Mouse (Mus musculus): Measurements from ENCODE around the gene Nkain2. TPM values are rescaled to one million over a fixed set of nuclear protein-coding genes. Genes with fewer than 3 reads are reported as not detected.

Nkain2 gene
- polyA plus RNA-seq, 1 experiment from 2014 or later = 0.77 TPM

- no peaks in the 10 kb centered on the region for H3K36me3 ChIP-seq
- ATAC-seq (replicated peaks; ENCODE audit: low FRiP score) = no peak
- no peak overlapping the region for H3K9ac ChIP-seq
- no peaks in the 10 kb centered on the region for H3K4me1 ChIP-seq
- no peaks in the 10 kb centered on the region for H3K27me3 ChIP-seq
- H3K27ac ChIP-seq = no peak overlapping the region
- no peaks in the 10 kb centered on the region for H3K9me3 ChIP-seq (replicated peaks)
- H3K4me2 ChIP-seq = no peak overlapping the region
- 90% methylated on average over 3 of the region's 3 CpGs for WGBS
- no peak overlapping the region for H3K4me3 ChIP-seq (replicated peaks)
These were observed 589.2 kb downstream of the Nkain2 start for GRCm38 (mm10) chr10:32301024-32301597.

GRCm38 (mm10) chr10:32290487-32290886, 599.8 kb downstream of the Nkain2 start:
- Histone ChIP-seq H3K9ac (no peak overlapping the region), H3K4me3 (replicated peaks) (no peak overlapping the region), H3K4me2 (no peak overlapping the region), H3K4me1 (no peaks in the 10 kb centered on the region), H3K36me3 (no peaks in the 10 kb centered on the region), H3K9me3 (replicated peaks) (no peaks in the 10 kb centered on the region), H3K27ac (no peak overlapping the region), H3K27me3 (no peaks in the 10 kb centered on the region)
- WGBS = 65% methylated on average over 2 of the region's 2 CpGs
- ATAC-seq (replicated peaks; ENCODE audit: low FRiP score) = no peak

- ATAC-seq (replicated peaks; ENCODE audit: low FRiP score) = no peak
- no peaks in the 10 kb centered on the region for H3K4me1 ChIP-seq
These were observed 606.6 kb downstream of the Nkain2 start for GRCm38 (mm10) chr10:32283690-32284089.

GRCm38 (mm10) chr10:32243266-32243882, 646.9 kb downstream of the Nkain2 start:
- no peaks in the 10 kb centered on the region for H3K9me3 ChIP-seq (replicated peaks)
- ATAC-seq (replicated peaks; ENCODE audit: low FRiP score) = no peak
- 66% methylated on average over 4 of the region's 4 CpGs for WGBS
- H3K27me3 ChIP-seq = no peaks in the 10 kb centered on the region
- no peak overlapping the region for H3K9ac ChIP-seq
- H3K27ac ChIP-seq = no peak overlapping the region
- H3K4me2 ChIP-seq = no peak overlapping the region
- H3K4me1 ChIP-seq = no peaks in the 10 kb centered on the region
- no peaks in the 10 kb centered on the region for H3K36me3 ChIP-seq
- no peak overlapping the region for H3K4me3 ChIP-seq (replicated peaks)

More at GRCm38 (mm10) chr10:32283690-32284089, 606.6 kb downstream of the Nkain2 start:
- H3K9me3 ChIP-seq (replicated peaks) = no peaks in the 10 kb centered on the region
- H3K4me3 ChIP-seq (replicated peaks) = no peak overlapping the region
- H3K27me3 ChIP-seq = no peaks in the 10 kb centered on the region
- H3K36me3 ChIP-seq = no peaks in the 10 kb centered on the region
- H3K9ac ChIP-seq = no peak overlapping the region
- H3K4me2 ChIP-seq = no peak overlapping the region
- no peak overlapping the region for H3K27ac ChIP-seq
- 64% methylated on average over 1 of the region's 1 CpGs for WGBS

GRCm38 (mm10) chr10:32241168-32241567, 649.1 kb downstream of the Nkain2 start:
- H3K27ac ChIP-seq = no peak overlapping the region
- no peak overlapping the region for H3K9ac ChIP-seq
- no peaks in the 10 kb centered on the region for H3K27me3 ChIP-seq
- no peak overlapping the region for H3K4me3 ChIP-seq (replicated peaks)
- no peak for ATAC-seq (replicated peaks; ENCODE audit: low FRiP score)
- no peak overlapping the region for H3K4me2 ChIP-seq
- H3K36me3 ChIP-seq = no peaks in the 10 kb centered on the region
- H3K9me3 ChIP-seq (replicated peaks) = no peaks in the 10 kb centered on the region
- H3K4me1 ChIP-seq = no peaks in the 10 kb centered on the region

- H3K27ac ChIP-seq = no peak overlapping the region
- WGBS = 86% methylated on average over 3 of the region's 3 CpGs
- no peaks in the 10 kb centered on the region for H3K27me3 ChIP-seq
- H3K4me2 ChIP-seq = no peak overlapping the region
- H3K4me1 ChIP-seq = no peaks in the 10 kb centered on the region
- ATAC-seq (replicated peaks; ENCODE audit: low FRiP score) = no peak
- H3K9ac ChIP-seq = no peak overlapping the region
- no peaks in the 10 kb centered on the region for H3K9me3 ChIP-seq (replicated peaks)
- no peak overlapping the region for H3K4me3 ChIP-seq (replicated peaks)
- no peaks in the 10 kb centered on the region for H3K36me3 ChIP-seq
These were observed 707.3 kb downstream of the Nkain2 start for GRCm38 (mm10) chr10:32182951-32183350.

GRCm38 (mm10) chr10:32091354-32091753, 798.9 kb downstream of the Nkain2 start:
- Histone ChIP-seq H3K36me3 (no peaks in the 10 kb centered on the region), H3K9ac (no peak overlapping the region), H3K27me3 (no peaks in the 10 kb centered on the region), H3K4me3 (replicated peaks) (no peak overlapping the region), H3K9me3 (replicated peaks) (no peaks in the 10 kb centered on the region), H3K4me1 (no peaks in the 10 kb centered on the region), H3K4me2 (no peak overlapping the region), H3K27ac (no peak overlapping the region)
- ATAC-seq (replicated peaks; ENCODE audit: low FRiP score) = no peak
- WGBS = 84% methylated on average over 1 of the region's 1 CpGs

- H3K27me3 ChIP-seq = no peaks in the 10 kb centered on the region
- ATAC-seq (replicated peaks; ENCODE audit: low FRiP score) = no peak
- H3K4me1 ChIP-seq = no peaks in the 10 kb centered on the region
- H3K9me3 ChIP-seq (replicated peaks) = no peaks in the 10 kb centered on the region
- no peak overlapping the region for H3K4me2 ChIP-seq
- H3K9ac ChIP-seq = no peak overlapping the region
- WGBS = 84% methylated on average over 6 of the region's 6 CpGs
- H3K4me3 ChIP-seq (replicated peaks) = no peak overlapping the region
- H3K27ac ChIP-seq = no peak overlapping the region
- no peaks in the 10 kb centered on the region for H3K36me3 ChIP-seq
These were observed 829.9 kb downstream of the Nkain2 start for GRCm38 (mm10) chr10:32060396-32060795.

GRCm38 (mm10) chr10:32058251-32058650, 832.0 kb downstream of the Nkain2 start:
- 86% methylated on average over 2 of the region's 2 CpGs for WGBS

GRCm38 (mm10) chr10:32052546-32053295, 837.5 kb downstream of the Nkain2 start:
- H3K27ac ChIP-seq = no peak overlapping the region
- H3K4me3 ChIP-seq (replicated peaks) = no peak overlapping the region
- no peaks in the 10 kb centered on the region for H3K9me3 ChIP-seq (replicated peaks)
- H3K4me1 ChIP-seq = no peaks in the 10 kb centered on the region
- H3K4me2 ChIP-seq = no peak overlapping the region
- ATAC-seq (replicated peaks; ENCODE audit: low FRiP score) = no peak
- no peak overlapping the region for H3K9ac ChIP-seq
- H3K27me3 ChIP-seq = no peaks in the 10 kb centered on the region
- H3K36me3 ChIP-seq = no peaks in the 10 kb centered on the region
- WGBS = 78% methylated on average over 5 of the region's 5 CpGs

More at GRCm38 (mm10) chr10:32058251-32058650, 832.0 kb downstream of the Nkain2 start:
- H3K27me3 ChIP-seq = no peaks in the 10 kb centered on the region
- no peaks in the 10 kb centered on the region for H3K36me3 ChIP-seq
- H3K4me3 ChIP-seq (replicated peaks) = no peak overlapping the region
- no peaks in the 10 kb centered on the region for H3K9me3 ChIP-seq (replicated peaks)
- H3K27ac ChIP-seq = no peak overlapping the region
- no peaks in the 10 kb centered on the region for H3K4me1 ChIP-seq
- ATAC-seq (replicated peaks; ENCODE audit: low FRiP score) = no peak
- H3K4me2 ChIP-seq = no peak overlapping the region
- H3K9ac ChIP-seq = no peak overlapping the region

- no peaks in the 10 kb centered on the region for H3K9me3 ChIP-seq (replicated peaks)
- H3K4me2 ChIP-seq = no peak overlapping the region
- no peaks in the 10 kb centered on the region for H3K27me3 ChIP-seq
- ATAC-seq (replicated peaks; ENCODE audit: low FRiP score) = no peak
- H3K4me1 ChIP-seq = no peaks in the 10 kb centered on the region
- 86% methylated on average over 6 of the region's 6 CpGs for WGBS
- no peak overlapping the region for H3K9ac ChIP-seq
- H3K4me3 ChIP-seq (replicated peaks) = no peak overlapping the region
- H3K27ac ChIP-seq = no peak overlapping the region
- no peaks in the 10 kb centered on the region for H3K36me3 ChIP-seq
These were observed 838.2 kb downstream of the Nkain2 start for GRCm38 (mm10) chr10:32052045-32052444.

GRCm38 (mm10) chr10:32029996-32030395, 860.3 kb downstream of the Nkain2 start:
- no peaks in the 10 kb centered on the region for H3K9me3 ChIP-seq (replicated peaks)
- no peaks in the 10 kb centered on the region for H3K27me3 ChIP-seq
- no peak overlapping the region for H3K4me2 ChIP-seq
- no peak overlapping the region for H3K4me3 ChIP-seq (replicated peaks)
- ATAC-seq (replicated peaks; ENCODE audit: low FRiP score) = no peak
- no peak overlapping the region for H3K9ac ChIP-seq
- no peaks in the 10 kb centered on the region for H3K36me3 ChIP-seq
- 39% methylated on average over 1 of the region's 1 CpGs for WGBS
- no peak overlapping the region for H3K27ac ChIP-seq
- no peaks in the 10 kb centered on the region for H3K4me1 ChIP-seq

Measured in kidney, embryonic 15.5 days (tissue).